Mouse (Mus musculus): ENCODE data around the gene Esrrg.

GRCm38 (mm10) chr1:187737296-187737695 lies 128.7 kb downstream of the Esrrg start:
- TF ChIP-seq GATA1 (IDR thresholded peaks at IDR 0.05; ENCODE audit: borderline replicate concordance, low read length) (no peak), FLI1 (IDR thresholded peaks at IDR 0.05; ENCODE audit: low read length) (no peak)

Measured in megakaryocyte, embryonic 14.5 days (primary cell).